Mouse (Mus musculus) heart, embryonic 14.5 days (tissue): ENCODE data around the gene Cmss1. TPM values are rescaled to one million over a fixed set of nuclear protein-coding genes. Genes with fewer than 3 reads are reported as not detected.
A peak's percentile ranks its signal among the peaks of the same experiment; 100 is the strongest.

Experiments
- ATAC-seq: fragments of 200-750 bp; cut with Nextera tagmentation; 2 replicates; pipeline ENCODE4 v1.8.0; 2017; ENCODE audit warnings: low read depth, moderate TSS enrichment; ENCODE audit not compliant: insufficient number of reproducible peaks, insufficient read depth, low FRiP score
- H3K27ac ChIP-seq, 2 experiments: fragments of 200-500 bp in 1 of 2; fragments of 300-500 bp in 1 of 2; sonication (generic) in 1 of 2; replicated peaks in 1 of 2; 2 replicates each; pipeline ENCODE4 v1.5.1; 2012 to 2014; ENCODE audit warnings: low read depth in 2 of 2, low read length in 2 of 2, control low read depth in 1 of 2, mild to moderate bottlenecking in 1 of 2, mixed read lengths in 1 of 2; ENCODE audit not compliant: control insufficient read depth in 1 of 2, insufficient read depth in 1 of 2
- H3K27me3 ChIP-seq: fragments of 300-500 bp; sonication (generic); 2 replicates; pipeline ENCODE4 v1.6.1; 2014; ENCODE audit warnings: mild to moderate bottlenecking, low read length, control low read depth; ENCODE audit not compliant: control insufficient read depth, insufficient read depth
- H3K36me3 ChIP-seq: fragments of 300-500 bp; sonication (generic); 2 replicates; pipeline ENCODE4 v1.6.1; 2014; ENCODE audit warnings: mild to moderate bottlenecking, control low read depth, low read length, mixed read lengths; ENCODE audit not compliant: control insufficient read depth, insufficient read depth
- H3K4me1 ChIP-seq, 2 experiments: fragments of 200-500 bp in 1 of 2; fragments of 300-500 bp in 1 of 2; sonication (generic) in 1 of 2; 2 replicates each; pipeline ENCODE4 v1.6.1; 2012 to 2014; ENCODE audit warnings: low read length in 2 of 2, control low read depth in 1 of 2, mixed read lengths in 1 of 2; ENCODE audit not compliant: control insufficient read depth in 2 of 2, insufficient read depth in 2 of 2
- H3K4me2 ChIP-seq: fragments of 300-500 bp; sonication (generic); 2 replicates; pipeline ENCODE4 v1.6.1; 2014; ENCODE audit warnings: mild to moderate bottlenecking, low read length
- H3K4me3 ChIP-seq, 2 experiments: fragments of 200-500 bp in 1 of 2; fragments of 300-500 bp in 1 of 2; sonication (generic) in 1 of 2; 2 replicates each; pipeline ENCODE4 v1.5.1; 2012 to 2014; ENCODE audit warnings: low read length in 2 of 2, mild to moderate bottlenecking in 2 of 2, control low read depth in 1 of 2, low read depth in 1 of 2, moderate library complexity in 1 of 2; ENCODE audit not compliant: control insufficient read depth in 1 of 2, insufficient read depth in 1 of 2
- H3K9ac ChIP-seq: fragments of 300-500 bp; sonication (generic); 2 replicates; pipeline ENCODE4 v1.6.1; 2014; ENCODE audit warnings: mild to moderate bottlenecking, low read length
- H3K9me3 ChIP-seq: fragments of 300-500 bp; sonication (generic); 2 replicates; pipeline ENCODE4 v1.6.1; 2016; ENCODE audit warnings: low read length, control low read depth; ENCODE audit not compliant: control insufficient read depth
- WGBS: fragments of 180-500 bp; shearing (Covaris S2); extraction: QIAGEN DNeasy Blood & Tissue Kit; methylation state at CpG from one replicate; pipeline ENCODE4 v1.1.7; 2014; 5-methylcytosine and 5-hydroxymethylcytosine counted together
- polyA plus RNA-seq: library from polyadenylated mRNA; unstranded; fragments of >200 nt; fragmentation: Nextera tagmentation; extraction: Ambion mirVana; gene quantifications from 2 replicates; pipeline ENCODE4 v1.2.1, GENCODE M21; 2014

Gene Cmss1
- polyA plus RNA-seq, 1 experiment from 2014 or later, result 35.1 TPM

GRCm38 (mm10) chr16:57419332-57419731 lies 187.3 kb downstream of the Cmss1 start:
- peak; percentile 83 for ATAC-seq
- H3K36me3 ChIP-seq, result no peaks in the 10 kb centered on the region
- no peaks in the 10 kb centered on the region for H3K27me3 ChIP-seq
- no peak overlapping the region for H3K4me3 ChIP-seq
- peaks cover 6% of the 10 kb centered on the region for H3K9me3 ChIP-seq
- H3K9ac ChIP-seq, result peak overlapping the region; percentile 34; the same call in 1 of the 2 replicates
- H3K4me1 ChIP-seq, result peaks cover 13 to 40% of the 10 kb centered on the region in 2 experiments
- peak overlapping the region; percentile 64 to 66; a peak in 3 of 4 replicates for H3K27ac ChIP-seq
- no peak overlapping the region for H3K4me2 ChIP-seq
- WGBS, result 15% methylated on average over 5 of the region's 5 CpGs

- no peak for ATAC-seq
Observed at GRCm38 (mm10) chr16:57417955-57418354, 188.7 kb downstream of the Cmss1 start.

DNA sequence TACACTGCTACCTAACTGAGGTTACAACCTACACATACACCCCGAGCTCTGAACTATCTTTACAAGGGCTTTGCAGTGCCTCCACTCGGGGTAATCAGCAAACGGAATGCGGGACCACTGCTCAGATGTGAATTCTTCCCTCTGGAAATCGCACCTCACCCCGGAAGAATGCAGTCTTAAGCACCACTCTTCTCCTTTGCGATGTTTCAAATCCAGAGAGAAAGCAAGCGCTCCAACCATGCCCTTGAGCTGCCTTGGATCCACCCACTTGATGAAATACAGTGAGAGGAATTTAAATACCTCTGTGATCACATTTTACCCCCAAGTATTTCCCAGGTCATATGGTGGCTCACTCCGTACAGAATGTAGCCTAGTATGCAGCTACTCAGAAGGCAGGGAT lies 189.6 kb downstream of the Cmss1 start:
- Histone ChIP-seq H3K27ac (peak overlapping the region; percentile 29 to 58; a peak in 3 of 4 replicates), H3K36me3 (no peaks in the 10 kb centered on the region), H3K4me3 (no peak overlapping the region), H3K9ac (peak overlapping the region; percentile 32; the same call in 1 of the 2 replicates), H3K9me3 (peaks cover 6% of the 10 kb centered on the region), H3K4me2 (peak overlapping the region; percentile 49), H3K4me1 (peaks cover 10 to 40% of the 10 kb centered on the region in 2 experiments), H3K27me3 (no peaks in the 10 kb centered on the region)
- no peak for ATAC-seq
- 22% methylated on average over 9 of the region's 9 CpGs for WGBS

More at GRCm38 (mm10) chr16:57417955-57418354, 188.7 kb downstream of the Cmss1 start:
- Histone ChIP-seq H3K4me1 (peaks cover 11 to 40% of the 10 kb centered on the region in 2 experiments), H3K36me3 (no peaks in the 10 kb centered on the region), H3K9ac (no peak overlapping the region), H3K4me2 (no peak overlapping the region), H3K4me3 (no peak overlapping the region), H3K27ac (no peak overlapping the region), H3K9me3 (peaks cover 6% of the 10 kb centered on the region), H3K27me3 (no peaks in the 10 kb centered on the region)
- 76% methylated on average over 1 of the region's 1 CpGs for WGBS

DNA sequence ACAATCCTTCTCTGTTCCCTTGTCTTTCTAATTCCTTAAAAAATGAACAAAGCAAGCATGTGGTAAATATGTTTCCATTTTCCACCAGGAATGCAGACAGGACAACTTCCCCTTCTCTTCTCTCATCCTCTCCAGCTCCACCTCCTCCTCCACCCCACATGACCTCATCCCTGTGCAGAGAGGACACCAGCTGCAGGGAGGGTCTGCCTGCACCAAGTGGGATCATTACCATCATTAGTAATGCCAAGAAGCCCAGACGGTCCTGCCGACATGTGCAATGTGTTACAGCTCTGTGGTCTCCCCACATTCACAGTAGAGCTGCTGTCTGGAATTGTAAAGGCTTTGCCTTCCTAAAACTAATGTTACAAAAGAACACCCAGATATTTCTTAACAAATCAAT lies 190.6 kb downstream of the Cmss1 start:
- no peaks in the 10 kb centered on the region for H3K27me3 ChIP-seq
- no peak overlapping the region for H3K9ac ChIP-seq
- ATAC-seq, result no peak
- peaks cover 8 to 30% of the 10 kb centered on the region in 2 experiments for H3K4me1 ChIP-seq
- 48% methylated on average over 2 of the region's 2 CpGs for WGBS
- no peak overlapping the region for H3K4me3 ChIP-seq
- peaks cover 6% of the 10 kb centered on the region for H3K9me3 ChIP-seq
- H3K4me2 ChIP-seq, result no peak overlapping the region
- no peak overlapping the region for H3K27ac ChIP-seq
- no peaks in the 10 kb centered on the region for H3K36me3 ChIP-seq

GRCm38 (mm10) chr16:57412766-57413165 lies 193.9 kb downstream of the Cmss1 start:
- H3K27ac ChIP-seq, result no peak overlapping the region
- no peak overlapping the region for H3K9ac ChIP-seq
- no peak for ATAC-seq
- no peak overlapping the region for H3K4me2 ChIP-seq
- H3K27me3 ChIP-seq, result no peaks in the 10 kb centered on the region
- H3K9me3 ChIP-seq, result peaks cover 6% of the 10 kb centered on the region
- no peak overlapping the region for H3K4me3 ChIP-seq
- H3K36me3 ChIP-seq, result no peaks in the 10 kb centered on the region
- H3K4me1 ChIP-seq, result peaks cover 5 to 13% of the 10 kb centered on the region in 2 experiments; a peak in 3 of 4 replicates
- 47% methylated on average over 4 of the region's 4 CpGs for WGBS

DNA sequence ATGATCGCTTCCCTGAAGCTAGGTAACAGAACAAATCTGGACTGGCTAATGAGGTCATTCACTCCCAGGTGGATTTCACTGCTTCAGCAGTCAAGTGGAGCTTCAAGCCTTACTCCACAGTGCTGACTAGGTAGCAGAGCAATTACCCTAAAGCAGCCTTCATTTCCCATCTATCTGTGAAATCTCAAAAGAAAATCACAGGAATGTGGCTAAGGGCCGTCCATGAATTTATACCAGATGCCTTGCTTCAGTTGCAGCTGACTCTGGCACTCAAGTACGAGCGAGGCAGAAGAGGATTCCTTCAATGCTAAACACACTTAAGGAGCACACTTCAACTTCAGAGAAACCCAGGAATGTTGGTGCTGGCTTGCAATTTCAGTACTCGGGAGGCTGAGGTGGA lies 202.8 kb downstream of the Cmss1 start:
- WGBS, result 62% methylated on average over 5 of the region's 5 CpGs
- Histone ChIP-seq H3K9me3 (no peaks in the 10 kb centered on the region), H3K9ac (no peak overlapping the region), H3K4me3 (no peak overlapping the region), H3K4me1 (peaks cover 0 to 9% of the 10 kb centered on the region in 2 experiments; a peak in 3 of 4 replicates), H3K36me3 (no peaks in the 10 kb centered on the region), H3K27me3 (no peaks in the 10 kb centered on the region), H3K27ac (no peak overlapping the region), H3K4me2 (no peak overlapping the region)
- no peak for ATAC-seq

- Histone ChIP-seq H3K9me3 (no peaks in the 10 kb centered on the region), H3K4me1 (peaks cover 0 to 9% of the 10 kb centered on the region in 2 experiments; a peak in 3 of 4 replicates), H3K4me2 (no peak overlapping the region), H3K4me3 (no peak overlapping the region), H3K36me3 (no peaks in the 10 kb centered on the region), H3K27ac (0 out of 4 replicates have a peak overlapping the region, but pooled peaks of 1 of the 2 experiments have one; percentile 4), H3K9ac (no peak overlapping the region), H3K27me3 (no peaks in the 10 kb centered on the region)
- 79% methylated on average over 4 of the region's 4 CpGs for WGBS
- no peak for ATAC-seq
Observed at GRCm38 (mm10) chr16:57402910-57403309, 203.8 kb downstream of the Cmss1 start.

- ATAC-seq, result no peak
- Histone ChIP-seq H3K9me3 (no peaks in the 10 kb centered on the region), H3K27me3 (no peaks in the 10 kb centered on the region), H3K4me3 (no peak overlapping the region), H3K4me1 (peaks cover 0 to 9% of the 10 kb centered on the region in 2 experiments; a peak in 3 of 4 replicates), H3K36me3 (no peaks in the 10 kb centered on the region), H3K9ac (no peak overlapping the region), H3K27ac (peak overlapping the region; percentile 64 to 70), H3K4me2 (no peak overlapping the region)
- WGBS, result 52% methylated on average over 6 of the region's 6 CpGs
Observed at GRCm38 (mm10) chr16:57401702-57402101, 205.0 kb downstream of the Cmss1 start.
